Mouse (Mus musculus): ENCODE results near the gene Dock8.

Gene Dock8

GRCm38 (mm10) chr19:25203077-25203476, 203.7 kb downstream of the Dock8 start:
- no peak for DNase-seq

GRCm38 (mm10) chr19:25206969-25207368, 207.6 kb downstream of the Dock8 start:
- DNase-seq, result no peak

DNA sequence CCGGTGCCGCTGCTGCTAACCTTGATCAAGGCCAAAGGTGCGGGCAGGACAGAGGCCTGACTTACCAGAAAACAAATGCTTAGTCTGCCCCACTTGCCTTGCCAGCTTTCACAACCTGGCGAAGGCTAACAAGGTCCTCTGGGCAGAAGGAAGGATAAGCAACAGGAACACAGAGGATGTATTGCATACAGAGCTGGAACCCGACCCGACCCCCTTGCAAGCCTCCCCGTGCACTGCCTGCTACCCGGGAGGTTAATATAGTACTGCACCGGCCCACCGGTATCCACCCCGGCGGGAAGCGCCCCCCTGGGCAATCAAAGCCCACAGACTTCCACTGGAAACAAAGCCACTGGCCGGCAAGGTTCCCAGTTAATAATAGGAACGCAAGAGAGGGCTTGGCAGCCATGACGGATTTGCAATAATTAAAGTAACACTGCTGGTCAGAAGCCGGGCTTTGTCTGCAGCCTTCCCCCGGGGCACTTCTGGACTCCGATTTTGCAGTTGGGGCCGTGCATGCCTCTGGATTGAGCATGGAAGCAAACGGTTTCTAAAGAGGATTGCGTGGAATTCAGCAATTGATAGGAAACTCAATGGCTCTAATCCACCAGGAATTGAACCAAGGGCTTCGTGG, 208.5 kb downstream of the Dock8 start:
- DNase-seq, result peak; percentile 9

DNA sequence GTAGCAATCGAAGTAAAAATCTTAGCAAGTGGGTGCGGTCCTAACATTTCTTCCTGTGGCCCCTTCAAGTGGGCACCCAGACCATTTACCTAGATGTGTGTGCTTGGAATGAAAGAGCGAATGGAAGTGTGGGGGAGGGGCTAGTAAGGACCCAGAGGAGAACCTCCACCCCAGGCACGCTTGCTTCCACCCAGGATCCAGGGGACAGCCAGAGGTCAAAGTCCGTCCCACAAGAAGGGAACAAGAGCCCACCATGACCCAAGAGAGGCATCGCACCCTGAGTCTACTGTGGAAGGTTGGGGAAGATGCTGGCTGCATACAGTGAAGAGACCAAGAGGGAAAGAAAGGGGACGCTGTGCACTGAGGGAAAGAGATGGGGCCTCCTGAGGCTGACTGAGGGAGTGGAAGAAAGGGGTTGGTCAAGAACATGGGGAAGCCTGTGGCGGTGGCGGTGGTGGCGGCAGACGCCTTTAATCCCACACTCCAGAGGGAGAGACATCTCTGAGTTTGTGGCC, 209.3 kb downstream of the Dock8 start:
- no peak for DNase-seq

DNA sequence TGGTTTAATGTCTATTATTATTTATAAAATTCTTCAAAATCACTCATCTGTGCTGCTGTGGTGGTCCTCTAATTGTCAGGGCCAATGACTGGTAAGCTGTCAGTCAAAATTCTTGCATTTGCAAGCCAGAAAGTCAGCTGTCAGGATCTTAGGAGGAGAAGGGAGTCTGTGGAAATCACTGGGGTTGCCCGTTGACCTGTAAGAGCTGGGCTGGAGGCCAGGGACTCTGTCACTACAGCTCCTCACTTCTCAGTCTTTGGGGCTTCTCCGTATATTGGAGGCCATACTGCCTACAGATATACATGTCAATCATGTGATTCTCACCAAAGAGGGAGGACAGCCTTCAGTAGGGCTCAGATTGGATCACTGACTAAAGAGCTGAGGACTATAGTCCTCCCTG, 221.3 kb downstream of the Dock8 start:
- DNase-seq, result no peak

DNA sequence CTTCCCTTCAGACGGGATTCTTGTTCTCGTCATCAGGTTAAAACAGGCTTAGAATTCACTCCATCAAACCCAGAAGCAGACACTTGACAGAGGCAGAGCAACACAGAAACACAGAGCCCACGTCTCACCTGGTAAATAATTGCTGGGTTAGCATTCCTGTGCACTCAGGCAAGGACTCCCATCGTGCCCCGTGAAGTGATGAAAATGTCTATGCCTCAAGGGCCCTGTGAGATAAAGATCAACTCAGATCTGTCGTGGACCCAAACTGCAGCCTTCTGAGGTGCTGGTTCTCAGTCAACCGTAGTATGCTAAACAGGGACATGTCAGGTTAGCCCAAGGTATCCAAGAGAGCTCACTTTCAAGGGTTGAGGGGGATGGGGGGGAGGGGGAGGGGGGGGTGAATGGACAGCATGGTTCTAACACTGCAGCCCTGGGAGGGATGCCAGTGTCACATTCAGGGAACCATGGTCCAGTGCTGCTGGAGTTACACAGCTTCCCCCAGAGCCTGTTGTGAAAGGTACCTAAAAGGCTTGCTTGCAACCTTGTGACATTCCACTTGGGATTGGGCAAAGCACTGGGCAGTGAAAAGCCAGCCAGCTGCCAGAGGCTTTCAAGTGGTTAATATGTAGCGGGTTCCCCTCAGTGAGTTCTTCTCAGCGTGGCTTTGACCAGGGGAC, 222.8 kb downstream of the Dock8 start:
- no peak for DNase-seq

- DNase-seq, result no peak
Measured at GRCm38 (mm10) chr19:25230058-25230974, 231.0 kb downstream of the Dock8 start.

- no peak for DNase-seq
Measured at GRCm38 (mm10) chr19:25230975-25231334, 231.6 kb downstream of the Dock8 start.

GRCm38 (mm10) chr19:25232032-25232431, 232.7 kb downstream of the Dock8 start:
- DNase-seq, result peak; percentile 4

DNA sequence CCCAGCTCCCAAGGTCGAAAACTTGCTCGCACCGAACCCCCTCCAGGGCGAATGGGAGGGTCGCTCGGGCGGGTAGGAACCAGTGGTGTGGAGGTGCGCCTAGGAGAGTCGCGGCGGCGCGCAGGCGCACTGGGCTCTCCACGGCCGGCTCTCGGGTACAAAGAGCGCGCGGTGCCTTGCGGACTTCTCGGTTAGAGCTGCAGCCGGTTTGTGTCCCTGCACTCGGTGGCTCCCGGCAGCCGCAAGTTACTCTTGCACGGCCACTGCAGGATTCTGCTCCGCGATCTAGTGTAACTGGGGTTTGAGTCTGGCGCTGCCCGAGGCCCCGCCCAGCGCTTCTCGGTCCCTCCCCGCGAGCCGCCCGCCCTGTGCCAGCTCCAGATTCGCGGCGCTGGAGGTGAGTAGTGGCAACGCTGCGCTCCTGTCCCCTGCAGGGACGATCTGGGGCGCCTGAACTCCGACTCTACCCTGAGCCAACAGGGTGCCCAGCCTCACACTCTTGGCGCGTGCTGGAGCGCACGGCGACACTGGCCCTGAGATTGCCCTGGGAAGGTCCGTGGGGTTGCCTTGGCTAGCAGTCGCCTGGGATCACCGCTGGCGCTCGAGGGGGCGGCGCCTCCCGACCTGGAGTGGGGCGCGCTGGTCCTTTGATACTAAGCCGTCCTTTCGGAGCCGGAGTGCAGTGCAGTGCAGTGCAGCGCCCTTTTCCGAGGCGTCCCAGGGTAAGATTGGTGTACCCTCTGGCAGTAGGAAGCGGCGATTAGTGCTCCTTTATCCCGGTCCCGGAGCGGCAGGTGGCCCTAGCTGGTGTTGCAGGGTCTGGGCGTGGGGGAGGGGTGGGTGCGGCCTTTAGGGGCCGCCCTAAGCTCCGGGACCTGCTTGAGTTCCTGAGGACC, 237.5 kb downstream of the Dock8 start, which contains the start of gene Kank1:
Gene Kank1, plus strand, starts transcription at position 380 of the 896 bp plus-strand sequence.
- peak; percentile 39 for DNase-seq

DNA sequence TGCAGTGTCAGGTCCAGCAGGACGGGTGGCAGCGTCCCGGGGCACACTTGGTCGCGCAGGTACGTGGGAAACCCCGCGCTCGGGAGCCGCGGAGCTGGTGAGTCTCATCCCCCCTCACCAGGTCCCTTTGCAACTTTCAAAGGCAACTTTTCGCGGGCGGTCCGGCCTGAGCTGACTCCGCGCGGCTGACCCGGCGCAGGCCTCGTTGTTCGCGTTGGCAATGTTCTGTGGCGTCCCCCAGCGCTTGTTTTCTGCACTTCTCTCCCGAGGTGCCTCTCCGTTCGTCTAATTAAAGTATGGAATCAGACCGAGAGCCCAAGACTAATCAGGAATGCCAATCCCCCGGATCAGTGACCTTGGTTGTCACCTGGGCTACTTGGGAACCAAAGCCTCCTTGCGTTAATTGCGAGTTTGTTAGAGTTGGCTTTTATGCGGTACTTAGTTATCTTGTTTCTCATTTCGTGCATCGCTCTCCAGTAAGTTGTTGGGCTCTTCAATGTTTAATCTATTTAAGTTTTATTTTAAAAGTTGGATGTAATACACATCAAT, 238.2 kb downstream of the Dock8 start:
- peak; percentile 15 for DNase-seq

DNA sequence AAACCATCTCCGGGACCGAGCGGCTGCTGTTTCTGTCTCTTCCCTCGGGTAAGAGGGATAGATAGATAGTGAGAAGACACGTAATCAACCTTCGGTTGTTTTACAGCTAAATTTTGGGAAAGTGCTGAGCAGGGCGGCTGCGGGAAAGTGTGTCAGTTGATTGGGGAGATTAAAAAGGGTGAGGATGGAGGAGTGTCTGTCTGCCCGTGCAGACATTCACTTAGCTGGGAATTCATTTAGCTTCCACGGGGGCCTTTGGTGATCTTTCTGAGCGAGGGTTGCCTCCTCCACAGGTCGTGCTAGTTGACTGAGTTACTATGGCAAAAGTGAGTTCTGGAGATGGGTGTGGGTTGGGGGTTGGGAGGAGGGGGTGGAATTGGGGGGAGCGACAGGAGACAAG, 238.8 kb downstream of the Dock8 start:
- DNase-seq, result no peak

DNA sequence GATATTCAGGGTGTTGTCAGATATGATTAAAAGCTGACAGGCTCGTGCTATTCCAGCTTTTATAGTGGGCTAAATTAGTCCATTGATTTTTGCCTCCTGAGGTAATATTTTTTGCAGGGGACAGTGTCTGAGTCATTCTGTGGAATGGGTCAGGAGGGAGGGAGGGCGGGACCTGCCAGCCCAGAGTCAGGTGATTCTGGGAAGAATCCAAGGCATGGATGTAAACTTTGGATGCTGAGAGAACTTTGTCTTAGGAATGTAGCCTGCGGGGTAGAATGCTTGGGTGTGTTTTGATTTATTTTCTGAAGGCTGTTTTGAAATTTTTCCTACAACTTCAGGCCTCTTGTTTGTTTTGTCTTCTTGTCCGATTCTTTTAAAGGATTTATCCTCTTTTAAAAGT, 244.2 kb downstream of the Dock8 start:
- no peak for DNase-seq

- DNase-seq, result no peak
Measured at GRCm38 (mm10) chr19:25246062-25246461, 246.7 kb downstream of the Dock8 start.

DNA sequence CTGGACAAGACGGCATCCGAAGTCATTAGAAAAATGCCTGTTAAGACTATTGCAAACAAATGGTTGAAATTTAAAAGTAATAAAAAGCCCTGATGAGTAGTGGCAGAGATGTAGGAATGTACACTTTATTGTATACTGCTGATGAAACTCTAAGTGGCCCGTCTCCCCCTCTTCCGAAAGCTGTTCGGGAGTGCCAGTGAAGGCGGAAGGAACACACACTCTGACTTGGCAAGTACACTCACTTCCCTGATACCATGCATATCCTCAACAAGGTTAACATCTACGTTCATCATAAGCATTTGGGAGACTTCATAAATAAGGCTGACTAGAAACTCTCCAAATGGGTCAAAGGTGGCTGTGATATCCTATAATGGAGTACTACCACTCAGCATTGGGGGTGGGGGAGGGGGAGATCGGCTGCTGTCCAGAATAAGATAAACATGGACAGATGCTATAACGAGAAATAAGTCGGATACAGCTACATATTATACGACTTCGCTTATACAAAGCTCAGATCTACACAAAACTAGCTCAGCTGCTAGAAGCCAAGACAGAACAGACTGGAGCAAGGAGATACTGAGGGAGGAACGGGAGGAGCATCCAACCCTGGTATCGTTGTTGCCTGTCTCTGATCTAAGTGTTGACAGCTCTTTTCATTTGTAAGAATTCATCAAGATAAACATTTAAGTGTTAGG, 248.7 kb downstream of the Dock8 start:
- no peak for DNase-seq

DNA sequence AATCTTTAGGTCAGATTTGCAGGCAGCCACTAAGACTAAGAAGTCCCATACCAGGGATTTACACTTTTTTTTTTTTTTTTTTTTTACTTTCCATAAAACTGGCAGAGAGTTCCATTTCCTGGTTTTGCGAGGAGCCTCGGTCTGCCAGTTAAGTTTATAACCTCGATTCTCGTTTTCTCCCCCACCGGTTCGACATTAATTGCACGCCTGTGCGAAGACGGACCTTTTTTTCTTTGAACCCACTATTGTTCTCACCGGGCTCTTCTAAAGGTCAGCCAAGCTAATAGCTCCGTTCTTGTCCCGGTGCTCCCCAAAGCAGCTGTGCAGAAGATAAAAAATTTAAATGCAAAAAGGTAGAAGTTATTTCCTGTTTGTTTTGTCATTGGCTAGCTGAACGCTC, 249.9 kb downstream of the Dock8 start:
- no peak for DNase-seq

DNA sequence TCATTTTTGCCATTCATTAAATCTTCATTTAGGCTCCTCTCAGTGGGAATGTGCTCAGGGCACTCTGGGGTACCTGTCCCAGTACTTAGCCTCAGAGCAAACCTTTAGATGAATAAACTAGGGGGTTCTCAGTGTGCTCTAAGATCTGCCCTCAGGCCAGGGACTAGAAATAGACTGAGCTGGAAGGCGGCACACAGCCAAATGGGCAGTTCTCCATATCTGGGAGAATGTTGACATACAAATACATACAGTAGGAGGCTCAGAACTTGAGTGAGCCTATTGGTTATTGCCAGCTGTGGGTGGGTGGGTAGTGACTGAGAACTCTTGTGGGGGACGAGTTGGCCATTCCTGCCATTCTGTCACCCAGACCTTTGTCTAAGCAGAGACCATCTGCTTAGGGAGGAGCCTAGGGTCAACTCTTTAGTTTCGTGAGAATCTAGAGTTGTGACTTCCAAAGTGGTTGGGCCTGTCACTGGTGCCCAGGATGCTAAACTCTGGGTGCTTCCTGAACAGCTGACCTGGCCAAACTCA, 252.3 kb downstream of the Dock8 start:
- DNase-seq, result no peak

Data from right cerebral cortex, adult 18-20 months (tissue).